Mouse (Mus musculus) liver, postnatal 0 days (tissue): ENCODE data around the gene Tmtc4. TPM values are rescaled to one million over a fixed set of nuclear protein-coding genes. Genes with fewer than 3 reads are reported as not detected.
A peak's percentile ranks its signal among the peaks of the same experiment; 100 is the strongest.

Experiments used
- ATAC-seq: fragments of 200-750 bp; cut with Nextera tagmentation; 2 replicates; pipeline ENCODE4 v1.8.0; 2017; ENCODE audit warnings: mild to moderate bottlenecking, moderate library complexity
- DNase-seq: peaks from one replicate; pipeline ENCODE4 v3.0.0-alpha.2; 2016
- H3K27ac ChIP-seq: fragments of 300-500 bp; sonication (generic); 2 replicates; pipeline ENCODE4 v1.5.1; 2014; ENCODE audit warnings: antibody characterized with exemption, moderate library complexity, mild to moderate bottlenecking, low read depth
- H3K27me3 ChIP-seq: fragments of 300-500 bp; sonication (generic); 2 replicates; pipeline ENCODE4 v1.6.1; 2014; ENCODE audit warnings: low read length, control low read depth, mixed read lengths; ENCODE audit not compliant: insufficient read depth
- H3K36me3 ChIP-seq: fragments of 300-500 bp; sonication (generic); replicated peaks from 2 replicates; pipeline ENCODE4 v1.6.1; 2014; ENCODE audit warnings: mild to moderate bottlenecking, control low read depth, low read length, moderate library complexity, mixed read lengths; ENCODE audit not compliant: insufficient read depth
- H3K4me1 ChIP-seq: fragments of 300-500 bp; sonication (generic); 2 replicates; pipeline ENCODE4 v1.6.1; 2014; ENCODE audit warnings: antibody characterized with exemption, mild to moderate bottlenecking, control low read depth; ENCODE audit not compliant: insufficient read depth
- H3K4me2 ChIP-seq: fragments of 300-500 bp; sonication (generic); 2 replicates; pipeline ENCODE4 v1.6.1; 2014; ENCODE audit warnings: low read depth, mild to moderate bottlenecking, low read length, moderate library complexity, mixed read lengths
- H3K4me3 ChIP-seq: fragments of 300-500 bp; sonication (generic); 2 replicates; pipeline ENCODE4 v1.5.1; 2014; ENCODE audit warnings: low read depth, low read length
- H3K9ac ChIP-seq: fragments of 300-500 bp; sonication (generic); replicated peaks from 2 replicates; pipeline ENCODE4 v1.6.1; 2014; ENCODE audit warnings: mild to moderate bottlenecking, moderate library complexity
- H3K9me3 ChIP-seq: fragments of 300-500 bp; sonication (generic); 2 replicates; pipeline ENCODE4 v1.6.1; 2016; ENCODE audit warnings: mild to moderate bottlenecking, control low read depth, low read length, mixed read lengths
- CTCF ChIP-seq: sonication (generic); IDR thresholded peaks from 2 replicates; pipeline ENCODE4 v1.5.1; 2016; ENCODE audit warnings: antibody characterized with exemption, low read depth
- EP300 ChIP-seq: IDR thresholded peaks from 2 replicates; pipeline ENCODE4 v1.6.1; 2016; ENCODE audit warnings: antibody characterized with exemption, low read depth, mild to moderate bottlenecking
- WGBS: fragments of 180-500 bp; shearing (Covaris S2); extraction: QIAGEN DNeasy Blood & Tissue Kit; methylation state at CpG from one replicate; pipeline ENCODE4 v1.1.7; 2014; ENCODE audit not compliant: insufficient replicate concordance; 5-methylcytosine and 5-hydroxymethylcytosine counted together
- polyA plus RNA-seq: library from polyadenylated mRNA; unstranded; fragments of >200 nt; fragmentation: Nextera tagmentation; extraction: Ambion mirVana; gene quantifications from 2 replicates; pipeline ENCODE4 v1.2.1, GENCODE M21; 2015

The Tmtc4 gene
- polyA plus RNA-seq, 1 experiment from 2014 or later, result 1.8 TPM

DNA sequence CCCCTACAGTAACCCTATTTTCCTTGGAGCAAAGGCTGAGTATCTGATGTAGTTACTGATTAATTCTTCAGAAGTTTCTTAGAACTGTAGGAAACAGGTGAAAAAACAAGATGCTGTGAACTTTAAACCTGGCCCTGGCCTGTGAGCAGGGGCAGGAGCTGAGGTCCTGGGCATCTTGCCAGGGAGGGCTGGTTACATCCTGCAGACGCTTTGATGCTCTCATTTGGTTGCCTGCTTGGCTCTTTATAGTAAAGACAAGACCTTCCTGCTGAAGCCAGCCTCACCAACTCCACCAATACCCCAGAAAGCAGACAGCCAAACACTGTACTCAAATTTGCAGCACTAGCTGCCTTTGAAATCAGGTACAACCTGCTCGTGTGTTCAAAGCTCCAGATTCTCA, 81.7 kb downstream of the Tmtc4 start:
- peaks cover 12% of the 10 kb centered on the region for H3K4me1 ChIP-seq
- no peak for TF ChIP-seq EP300
- no peak for TF ChIP-seq CTCF
- peak overlapping the region; percentile 61 for H3K27ac ChIP-seq
- peak; percentile 30 for ATAC-seq
- peak overlapping the region; percentile 27; the same call in 1 of the 2 replicates for H3K4me2 ChIP-seq
- WGBS, result 50% methylated on average over 2 of the region's 2 CpGs
- no peaks in the 10 kb centered on the region for H3K27me3 ChIP-seq
- peak; percentile 57 for DNase-seq
- H3K9ac ChIP-seq, result no peak overlapping the region
- no peak overlapping the region for H3K4me3 ChIP-seq
- H3K36me3 ChIP-seq, result no peaks in the 10 kb centered on the region
- H3K9me3 ChIP-seq, result no peaks in the 10 kb centered on the region

DNA sequence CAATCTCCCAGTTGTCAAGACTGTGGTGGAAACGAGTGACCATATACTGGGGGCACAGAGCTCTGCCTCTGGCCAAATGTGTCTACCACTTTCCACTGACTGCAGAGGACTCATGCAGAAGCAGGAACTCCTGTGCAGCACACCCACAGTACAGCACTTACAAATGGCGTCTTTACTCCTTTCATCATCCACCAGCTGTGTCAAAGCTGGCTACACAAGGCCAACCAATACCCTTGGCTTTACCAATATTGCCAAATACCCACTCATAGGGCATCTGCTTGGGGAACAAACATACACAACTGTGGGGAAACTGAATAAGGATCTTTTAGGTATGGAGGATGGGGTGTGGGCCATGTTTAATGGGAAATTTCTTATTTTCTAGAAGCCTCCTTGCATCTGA, 82.1 kb downstream of the Tmtc4 start:
- no peak for DNase-seq
- Histone ChIP-seq H3K36me3 (no peaks in the 10 kb centered on the region), H3K4me2 (peak overlapping the region; percentile 27), H3K27me3 (no peaks in the 10 kb centered on the region), H3K9ac (no peak overlapping the region), H3K27ac (peak overlapping the region; percentile 61), H3K9me3 (no peaks in the 10 kb centered on the region), H3K4me1 (peaks cover 12% of the 10 kb centered on the region), H3K4me3 (no peak overlapping the region)
- peak; percentile 85 for ATAC-seq
- TF ChIP-seq CTCF, result no peak
- TF ChIP-seq EP300, result no peak
- WGBS, result 71% methylated on average over 2 of the region's 2 CpGs

DNA sequence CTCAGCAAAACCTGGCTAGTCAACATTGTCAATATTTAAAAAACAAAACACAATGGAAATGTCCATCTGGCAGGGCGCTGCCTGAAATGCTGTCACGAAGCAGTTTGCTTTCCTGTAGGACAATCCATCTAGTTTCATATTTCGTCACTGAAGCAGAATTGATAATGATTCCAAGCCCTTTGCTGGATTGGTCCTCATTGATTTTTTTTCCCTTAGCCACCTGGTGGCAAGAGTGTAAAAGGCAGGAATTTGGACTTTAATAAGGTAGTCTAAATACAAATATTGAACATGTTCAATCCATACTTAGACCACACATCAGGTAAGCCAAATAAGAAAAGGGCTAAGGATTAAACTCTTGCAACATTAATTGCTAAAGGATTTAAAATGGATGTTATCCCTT, 82.7 kb downstream of the Tmtc4 start:
- DNase-seq (no peak), ATAC-seq (peak; percentile 64)
- H3K36me3 ChIP-seq, result no peaks in the 10 kb centered on the region
- H3K27me3 ChIP-seq, result no peaks in the 10 kb centered on the region
- H3K4me1 ChIP-seq, result peaks cover 12% of the 10 kb centered on the region
- TF ChIP-seq EP300, result peak; percentile 38; the same call in 1 of the 2 replicates
- peak; percentile 47 for TF ChIP-seq CTCF
- no peak overlapping the region for H3K4me3 ChIP-seq
- no peak overlapping the region; the same call in 1 of the 2 replicates for H3K4me2 ChIP-seq
- peak overlapping the region; percentile 61; the same call in 1 of the 2 replicates for H3K27ac ChIP-seq
- H3K9ac ChIP-seq, result no peak overlapping the region
- WGBS, result 61% methylated on average over 3 of the region's 3 CpGs
- H3K9me3 ChIP-seq, result no peaks in the 10 kb centered on the region

DNA sequence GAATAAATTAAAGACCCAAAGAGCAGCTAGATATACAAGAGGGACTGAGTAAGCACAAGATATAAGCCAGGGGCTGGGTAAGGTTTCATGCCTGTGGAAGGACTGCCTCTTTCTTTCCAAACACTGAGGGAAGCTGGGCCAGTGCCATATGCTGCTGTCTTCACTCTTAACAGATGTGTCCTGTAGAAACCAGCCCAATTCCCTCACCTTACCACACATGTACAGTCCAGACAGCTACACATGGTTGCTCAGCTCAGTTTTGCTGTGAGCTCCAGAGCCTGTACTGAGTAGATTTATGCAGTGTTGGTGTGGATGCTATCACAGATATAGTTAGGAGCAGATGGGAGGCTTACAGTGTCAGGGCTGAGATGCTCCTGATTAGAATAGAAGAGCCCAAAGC, 83.2 kb downstream of the Tmtc4 start:
- Histone ChIP-seq H3K27ac (peak overlapping the region; percentile 45), H3K4me3 (no peak overlapping the region), H3K27me3 (no peaks in the 10 kb centered on the region), H3K4me1 (peaks cover 12% of the 10 kb centered on the region), H3K4me2 (peak overlapping the region; percentile 7; the same call in 1 of the 2 replicates), H3K36me3 (no peaks in the 10 kb centered on the region), H3K9ac (no peak overlapping the region), H3K9me3 (no peaks in the 10 kb centered on the region)
- ATAC-seq (no peak), DNase-seq (no peak)
- TF ChIP-seq CTCF, result no peak

DNA sequence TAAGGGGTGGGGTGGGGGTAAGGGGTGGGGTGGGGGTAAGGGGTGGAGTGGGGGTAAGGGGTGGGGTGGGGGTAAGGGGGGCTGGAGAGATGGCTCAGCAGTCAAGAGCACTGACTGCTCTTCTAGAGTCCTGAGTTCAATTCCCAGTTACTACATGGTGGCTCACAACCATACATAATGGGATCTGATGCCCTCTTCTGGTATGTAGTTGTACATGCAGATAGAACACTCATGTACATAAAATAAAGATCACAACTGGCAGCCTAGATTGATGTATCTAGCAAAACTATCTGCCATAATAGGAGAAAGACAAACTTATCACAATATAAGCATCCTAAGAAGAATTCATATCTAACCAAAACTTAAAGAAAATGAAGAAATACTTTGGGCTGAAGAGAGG, 85.3 kb downstream of the Tmtc4 start:
- Histone ChIP-seq H3K4me1 (peaks cover 12% of the 10 kb centered on the region), H3K4me2 (no peak overlapping the region), H3K36me3 (no peaks in the 10 kb centered on the region), H3K9me3 (no peaks in the 10 kb centered on the region), H3K27me3 (no peaks in the 10 kb centered on the region), H3K4me3 (no peak overlapping the region), H3K27ac (no peak overlapping the region), H3K9ac (no peak overlapping the region)
- ATAC-seq (no peak), DNase-seq (no peak)
- TF ChIP-seq CTCF (peak; percentile 27), EP300 (no peak)

DNA sequence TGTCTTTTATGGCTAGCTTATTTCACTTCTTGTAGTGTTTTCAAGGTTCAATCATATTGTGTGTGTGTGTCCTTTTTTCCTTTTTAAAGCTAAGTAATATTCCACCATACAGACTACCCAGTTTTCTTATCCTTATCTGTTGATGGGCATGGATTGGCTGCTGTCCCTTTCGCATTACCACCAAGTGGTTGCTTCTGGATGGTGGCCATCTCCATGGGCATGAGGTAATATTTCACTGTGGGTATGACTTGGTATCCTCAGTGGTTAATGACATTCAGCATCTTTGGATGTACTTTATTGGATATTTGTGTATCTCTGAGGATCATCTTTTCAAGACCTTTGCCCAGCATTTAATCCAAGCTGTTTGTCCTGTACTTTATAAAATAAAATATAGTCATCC, 87.7 kb downstream of the Tmtc4 start:
- H3K36me3 ChIP-seq, result no peaks in the 10 kb centered on the region; the same call in 1 of the 2 replicates
- TF ChIP-seq EP300, result no peak
- TF ChIP-seq CTCF, result no peak
- no peak overlapping the region for H3K4me3 ChIP-seq
- no peaks in the 10 kb centered on the region for H3K9me3 ChIP-seq
- DNase-seq, result no peak
- no peak for ATAC-seq
- H3K4me1 ChIP-seq, result peaks cover 8% of the 10 kb centered on the region
- H3K27ac ChIP-seq, result no peak overlapping the region
- H3K9ac ChIP-seq, result no peak overlapping the region
- no peaks in the 10 kb centered on the region for H3K27me3 ChIP-seq
- 89% methylated on average over 1 of the region's 1 CpGs for WGBS
- no peak overlapping the region for H3K4me2 ChIP-seq

DNA sequence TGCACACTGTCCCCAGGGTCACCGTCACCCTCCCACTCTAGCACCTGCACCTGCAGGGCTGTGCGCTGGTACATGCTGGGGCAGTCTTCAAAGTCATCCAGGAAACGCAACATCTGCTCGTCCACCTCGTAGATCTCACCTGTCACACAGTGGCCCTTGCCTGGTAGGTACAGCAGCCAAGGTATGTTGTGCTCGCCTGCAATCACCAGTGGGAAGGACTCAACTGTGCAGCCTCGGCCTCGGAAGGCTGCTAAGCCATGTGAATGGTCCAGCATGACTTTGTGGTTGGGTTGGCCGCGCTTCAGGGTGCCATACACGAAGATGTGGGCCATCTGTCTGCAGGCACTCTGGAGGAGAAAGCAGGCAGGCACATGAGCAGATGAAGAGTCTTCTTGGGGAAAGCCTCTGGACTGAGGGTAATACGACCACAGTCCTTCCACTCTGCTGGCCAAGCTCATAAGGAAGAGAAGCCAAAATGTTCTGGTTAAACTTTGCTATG, 92.3 kb downstream of the Tmtc4 start:
- no peak for TF ChIP-seq EP300
- no peak for TF ChIP-seq CTCF
- WGBS, result 85% methylated on average over 12 of the region's 12 CpGs
- Histone ChIP-seq H3K36me3 (peaks cover 4% of the 10 kb centered on the region), H3K9ac (no peak overlapping the region), H3K9me3 (no peaks in the 10 kb centered on the region), H3K4me1 (no peaks in the 10 kb centered on the region), H3K4me3 (no peak overlapping the region), H3K4me2 (no peak overlapping the region), H3K27ac (no peak overlapping the region), H3K27me3 (no peaks in the 10 kb centered on the region)
- ATAC-seq, result no peak
- DNase-seq, result no peak
